Mouse (Mus musculus) G1E (cell line): ENCODE measurements around the gene Mrpl36.

Experiments used
- CTCF ChIP-seq: IDR thresholded peaks from 2 replicates; pipeline ENCODE4 v1.5.1; 2012; ENCODE audit warnings: low read depth, low read length, inconsistent platforms, mixed read lengths
- GATA1 ChIP-seq: IDR thresholded peaks from 2 replicates; pipeline ENCODE4 v1.6.1; 2012; ENCODE audit warnings: borderline replicate concordance, low read length, inconsistent platforms, mixed read lengths
- POLR2AphosphoS5 ChIP-seq: IDR thresholded peaks from 2 replicates; pipeline ENCODE4 v1.6.1; 2012; ENCODE audit warnings: low read depth, low read length, inconsistent platforms; ENCODE audit not compliant: insufficient replicate concordance
- TAL1 ChIP-seq: conservative IDR thresholded peaks from 2 replicates; pipeline ENCODE4 v1.6.1; 2012; ENCODE audit warnings: low read depth, low read length, inconsistent platforms, mixed read lengths

- no peak for TF ChIP-seq CTCF
- no peak for TF ChIP-seq POLR2AphosphoS5
- TF ChIP-seq GATA1 = no peak
- TF ChIP-seq TAL1 = no peak
Observed at GRCm38 (mm10) chr13:73320048-73320447, 8.3 kb upstream of the Mrpl36 start.
